Mouse (Mus musculus): ENCODE results near the gene Vps37c. TPM values are rescaled to one million over a fixed set of nuclear protein-coding genes. Genes with fewer than 3 reads are reported as not detected.

The Vps37c gene
- polyA plus RNA-seq, 1 experiment, result 60.2 TPM

- H3K27me3 ChIP-seq (replicated peaks), result peaks cover 3% of the 10 kb centered on the region
- no peak for TF ChIP-seq FLI1 (IDR thresholded peaks at IDR 0.05; ENCODE audit: low read length)
- TF ChIP-seq GATA1 (IDR thresholded peaks at IDR 0.05; ENCODE audit: borderline replicate concordance, low read length), result no peak
- H3K9me3 ChIP-seq, result peaks cover 4% of the 10 kb centered on the region; the same call in 1 of the 2 replicates
- H3K4me1 ChIP-seq, result peaks cover 76% of the 10 kb centered on the region
- no peak overlapping the region for H3K4me3 ChIP-seq (replicated peaks)
- peaks cover 6% of the 10 kb centered on the region for H3K36me3 ChIP-seq (replicated peaks; ENCODE audit: low read length)
Observed at GRCm38 (mm10) chr19:10661919-10662318, 26.6 kb upstream of the Vps37c start.

- Histone ChIP-seq H3K4me3 (replicated peaks) (no peak overlapping the region), H3K4me1 (peaks cover 73% of the 10 kb centered on the region)
- no peak for TF ChIP-seq FLI1 (IDR thresholded peaks at IDR 0.05; ENCODE audit: low read length)
- no peak for TF ChIP-seq GATA1 (IDR thresholded peaks at IDR 0.05; ENCODE audit: borderline replicate concordance, low read length)
Observed at GRCm38 (mm10) chr19:10662665-10663064, 25.9 kb upstream of the Vps37c start.

GRCm38 (mm10) chr19:10665093-10665492, 23.4 kb upstream of the Vps37c start:
- peaks cover 24% of the 10 kb centered on the region for H3K27me3 ChIP-seq (replicated peaks)
- H3K9me3 ChIP-seq, result no peaks in the 10 kb centered on the region
- no peaks in the 10 kb centered on the region for H3K36me3 ChIP-seq (replicated peaks; ENCODE audit: low read length)
- TF ChIP-seq FLI1 (IDR thresholded peaks at IDR 0.05; ENCODE audit: low read length), result no peak
- no peak for TF ChIP-seq GATA1 (IDR thresholded peaks at IDR 0.05; ENCODE audit: borderline replicate concordance, low read length)
- H3K4me3 ChIP-seq (replicated peaks), result no peak overlapping the region
- H3K4me1 ChIP-seq, result peaks cover 73% of the 10 kb centered on the region

More at GRCm38 (mm10) chr19:10662665-10663064, 25.9 kb upstream of the Vps37c start:
- Histone ChIP-seq H3K27me3 (replicated peaks) (peaks cover 3% of the 10 kb centered on the region), H3K36me3 (replicated peaks; ENCODE audit: low read length) (peaks cover 6% of the 10 kb centered on the region), H3K9me3 (peaks cover 4% of the 10 kb centered on the region; the same call in 1 of the 2 replicates)

- Histone ChIP-seq H3K4me3 (replicated peaks) (no peak overlapping the region), H3K27me3 (replicated peaks) (peaks cover 28% of the 10 kb centered on the region), H3K9me3 (no peaks in the 10 kb centered on the region), H3K4me1 (peaks cover 69% of the 10 kb centered on the region), H3K36me3 (replicated peaks; ENCODE audit: low read length) (no peaks in the 10 kb centered on the region)
- no peak for TF ChIP-seq GATA1 (IDR thresholded peaks at IDR 0.05; ENCODE audit: borderline replicate concordance, low read length)
- TF ChIP-seq FLI1 (IDR thresholded peaks at IDR 0.05; ENCODE audit: low read length), result no peak
Observed at GRCm38 (mm10) chr19:10665499-10665898, 23.0 kb upstream of the Vps37c start.

GRCm38 (mm10) chr19:10671319-10671718, 17.2 kb upstream of the Vps37c start:
- TF ChIP-seq GATA1 (IDR thresholded peaks at IDR 0.05; ENCODE audit: borderline replicate concordance, low read length) (no peak), FLI1 (IDR thresholded peaks at IDR 0.05; ENCODE audit: low read length) (no peak)
- H3K4me1 ChIP-seq, result peaks cover 30% of the 10 kb centered on the region
- peaks cover 67% of the 10 kb centered on the region for H3K27me3 ChIP-seq (replicated peaks)
- H3K9me3 ChIP-seq, result no peaks in the 10 kb centered on the region
- no peaks in the 10 kb centered on the region for H3K36me3 ChIP-seq (replicated peaks; ENCODE audit: low read length)
- H3K4me3 ChIP-seq (replicated peaks), result no peak overlapping the region

GRCm38 (mm10) chr19:10671854-10672417, 16.6 kb upstream of the Vps37c start:
- no peaks in the 10 kb centered on the region for H3K9me3 ChIP-seq
- TF ChIP-seq FLI1 (IDR thresholded peaks at IDR 0.05; ENCODE audit: low read length), result no peak
- TF ChIP-seq GATA1 (IDR thresholded peaks at IDR 0.05; ENCODE audit: borderline replicate concordance, low read length), result no peak
- no peak overlapping the region for H3K4me3 ChIP-seq (replicated peaks)
- H3K36me3 ChIP-seq (replicated peaks; ENCODE audit: low read length), result no peaks in the 10 kb centered on the region
- peaks cover 71% of the 10 kb centered on the region for H3K27me3 ChIP-seq (replicated peaks)
- H3K4me1 ChIP-seq, result peaks cover 29% of the 10 kb centered on the region

GRCm38 (mm10) chr19:10673275-10673674, 15.3 kb upstream of the Vps37c start:
- Histone ChIP-seq H3K4me3 (replicated peaks) (no peak overlapping the region), H3K9me3 (no peaks in the 10 kb centered on the region), H3K4me1 (peaks cover 34% of the 10 kb centered on the region), H3K36me3 (replicated peaks; ENCODE audit: low read length) (no peaks in the 10 kb centered on the region), H3K27me3 (replicated peaks) (peaks cover 71% of the 10 kb centered on the region)
- TF ChIP-seq FLI1 (IDR thresholded peaks at IDR 0.05; ENCODE audit: low read length), result no peak
- TF ChIP-seq GATA1 (IDR thresholded peaks at IDR 0.05; ENCODE audit: borderline replicate concordance, low read length), result no peak

- Histone ChIP-seq H3K4me1 (peaks cover 22% of the 10 kb centered on the region), H3K4me3 (replicated peaks) (no peak overlapping the region), H3K27me3 (replicated peaks) (peaks cover 44% of the 10 kb centered on the region), H3K36me3 (replicated peaks; ENCODE audit: low read length) (no peaks in the 10 kb centered on the region), H3K9me3 (no peaks in the 10 kb centered on the region)
- TF ChIP-seq GATA1 (IDR thresholded peaks at IDR 0.05; ENCODE audit: borderline replicate concordance, low read length) (no peak), FLI1 (IDR thresholded peaks at IDR 0.05; ENCODE audit: low read length) (no peak)
Observed at GRCm38 (mm10) chr19:10676656-10677055, 11.9 kb upstream of the Vps37c start.

GRCm38 (mm10) chr19:10677915-10678771, 10.4 kb upstream of the Vps37c start, which contains the start of gene Pga5:
TSS of gene Pga5 (minus strand) at chr19:10678071.
- TF ChIP-seq GATA1 (IDR thresholded peaks at IDR 0.05; ENCODE audit: borderline replicate concordance, low read length) (no peak), FLI1 (IDR thresholded peaks at IDR 0.05; ENCODE audit: low read length) (no peak)
- no peak within 1 kb of the TSS for H3K4me3 ChIP-seq (replicated peaks)
- H3K27me3 ChIP-seq (replicated peaks), result peaks cover 37% of the 10 kb centered on the region
- no peaks in the 10 kb centered on the region for H3K36me3 ChIP-seq (replicated peaks; ENCODE audit: low read length)
- peaks cover 22% of the 10 kb centered on the region for H3K4me1 ChIP-seq
- H3K9me3 ChIP-seq, result no peaks in the 10 kb centered on the region

GRCm38 (mm10) chr19:10678772-10679067, 9.8 kb upstream of the Vps37c start:
- no peaks in the 10 kb centered on the region for H3K36me3 ChIP-seq (replicated peaks; ENCODE audit: low read length)
- H3K4me3 ChIP-seq (replicated peaks), result no peak overlapping the region
- TF ChIP-seq FLI1 (IDR thresholded peaks at IDR 0.05; ENCODE audit: low read length) (no peak), GATA1 (IDR thresholded peaks at IDR 0.05; ENCODE audit: borderline replicate concordance, low read length) (no peak)
- peaks cover 34% of the 10 kb centered on the region for H3K27me3 ChIP-seq (replicated peaks)
- no peaks in the 10 kb centered on the region for H3K9me3 ChIP-seq
- H3K4me1 ChIP-seq, result peaks cover 25% of the 10 kb centered on the region

All from megakaryocyte, embryonic 14.5 days (primary cell).